Mouse (Mus musculus) heart, embryonic 14.5 days (tissue): Measurements from ENCODE around the gene Immp2l. TPM values are rescaled to one million over a fixed set of nuclear protein-coding genes. Genes with fewer than 3 reads are reported as not detected.

ENCODE experiments used
- ATAC-seq: fragments of 200-750 bp; cut with Nextera tagmentation; 2 replicates; pipeline ENCODE4 v1.8.0; 2017; ENCODE audit warnings: low read depth, moderate TSS enrichment; ENCODE audit not compliant: insufficient number of reproducible peaks, insufficient read depth, low FRiP score
- H3K27ac ChIP-seq, 2 experiments: fragments of 200-500 bp in 1 of 2; fragments of 300-500 bp in 1 of 2; sonication (generic) in 1 of 2; replicated peaks in 1 of 2; 2 replicates each; pipeline ENCODE4 v1.5.1; 2012 to 2014; ENCODE audit warnings: low read depth in 2 of 2, low read length in 2 of 2, control low read depth in 1 of 2, mild to moderate bottlenecking in 1 of 2, mixed read lengths in 1 of 2; ENCODE audit not compliant: control insufficient read depth in 1 of 2, insufficient read depth in 1 of 2
- H3K27me3 ChIP-seq: fragments of 300-500 bp; sonication (generic); 2 replicates; pipeline ENCODE4 v1.6.1; 2014; ENCODE audit warnings: mild to moderate bottlenecking, low read length, control low read depth; ENCODE audit not compliant: control insufficient read depth, insufficient read depth
- H3K36me3 ChIP-seq: fragments of 300-500 bp; sonication (generic); 2 replicates; pipeline ENCODE4 v1.6.1; 2014; ENCODE audit warnings: mild to moderate bottlenecking, control low read depth, low read length, mixed read lengths; ENCODE audit not compliant: control insufficient read depth, insufficient read depth
- H3K4me1 ChIP-seq, 2 experiments: fragments of 200-500 bp in 1 of 2; fragments of 300-500 bp in 1 of 2; sonication (generic) in 1 of 2; 2 replicates each; pipeline ENCODE4 v1.6.1; 2012 to 2014; ENCODE audit warnings: low read length in 2 of 2, control low read depth in 1 of 2, mixed read lengths in 1 of 2; ENCODE audit not compliant: control insufficient read depth in 2 of 2, insufficient read depth in 2 of 2
- H3K4me2 ChIP-seq: fragments of 300-500 bp; sonication (generic); 2 replicates; pipeline ENCODE4 v1.6.1; 2014; ENCODE audit warnings: mild to moderate bottlenecking, low read length
- H3K4me3 ChIP-seq, 2 experiments: fragments of 200-500 bp in 1 of 2; fragments of 300-500 bp in 1 of 2; sonication (generic) in 1 of 2; 2 replicates each; pipeline ENCODE4 v1.5.1; 2012 to 2014; ENCODE audit warnings: low read length in 2 of 2, mild to moderate bottlenecking in 2 of 2, control low read depth in 1 of 2, low read depth in 1 of 2, moderate library complexity in 1 of 2; ENCODE audit not compliant: control insufficient read depth in 1 of 2, insufficient read depth in 1 of 2
- H3K9ac ChIP-seq: fragments of 300-500 bp; sonication (generic); 2 replicates; pipeline ENCODE4 v1.6.1; 2014; ENCODE audit warnings: mild to moderate bottlenecking, low read length
- H3K9me3 ChIP-seq: fragments of 300-500 bp; sonication (generic); 2 replicates; pipeline ENCODE4 v1.6.1; 2016; ENCODE audit warnings: low read length, control low read depth; ENCODE audit not compliant: control insufficient read depth
- WGBS: fragments of 180-500 bp; shearing (Covaris S2); extraction: QIAGEN DNeasy Blood & Tissue Kit; methylation state at CpG from one replicate; pipeline ENCODE4 v1.1.7; 2014; 5-methylcytosine and 5-hydroxymethylcytosine counted together
- polyA plus RNA-seq: library from polyadenylated mRNA; unstranded; fragments of >200 nt; fragmentation: Nextera tagmentation; extraction: Ambion mirVana; gene quantifications from 2 replicates; pipeline ENCODE4 v1.2.1, GENCODE M21; 2014

The Immp2l gene
- polyA plus RNA-seq, 1 experiment from 2014 or later: 11.4 TPM

DNA sequence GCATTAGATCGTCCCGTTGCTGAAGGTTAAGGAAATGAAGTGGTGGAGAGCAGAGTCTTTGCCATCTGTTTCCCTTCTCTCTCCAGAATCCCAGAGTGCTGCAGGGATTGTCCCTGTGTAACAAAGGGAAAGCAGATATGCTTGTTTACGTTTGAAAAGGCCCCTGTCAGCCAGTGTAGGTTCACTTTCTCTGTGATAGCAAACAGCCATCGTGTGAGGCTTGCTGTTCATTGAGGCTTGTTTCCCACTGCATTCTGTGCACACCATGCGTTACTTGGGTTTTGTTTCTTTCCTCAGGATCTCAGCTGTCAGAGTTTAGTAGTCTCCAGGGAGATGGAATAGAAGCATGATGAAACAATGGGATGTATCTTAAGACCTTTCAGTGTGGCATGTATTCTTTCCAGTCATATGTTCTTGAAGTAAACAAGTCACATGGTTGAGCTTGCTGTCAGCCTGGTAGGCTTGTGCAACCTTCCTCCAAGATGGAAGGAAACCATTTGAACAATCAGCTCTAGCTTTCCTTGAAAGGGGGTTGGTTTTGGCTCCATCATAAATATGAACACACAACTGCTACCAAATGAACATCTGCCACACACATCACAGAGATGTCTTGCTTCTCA lies 623.2 kb downstream of the Immp2l start:
- no peak overlapping the region for H3K4me2 ChIP-seq
- no peaks in the 10 kb centered on the region; a peak in 2 of 4 replicates for H3K4me1 ChIP-seq
- H3K9ac ChIP-seq: no peak overlapping the region
- 16% methylated on average over 5 of the region's 5 CpGs for WGBS
- H3K4me3 ChIP-seq: no peak overlapping the region
- H3K27me3 ChIP-seq: no peaks in the 10 kb centered on the region
- no peaks in the 10 kb centered on the region for H3K36me3 ChIP-seq
- H3K9me3 ChIP-seq: no peaks in the 10 kb centered on the region
- no peak for ATAC-seq
- H3K27ac ChIP-seq: no peak overlapping the region

DNA sequence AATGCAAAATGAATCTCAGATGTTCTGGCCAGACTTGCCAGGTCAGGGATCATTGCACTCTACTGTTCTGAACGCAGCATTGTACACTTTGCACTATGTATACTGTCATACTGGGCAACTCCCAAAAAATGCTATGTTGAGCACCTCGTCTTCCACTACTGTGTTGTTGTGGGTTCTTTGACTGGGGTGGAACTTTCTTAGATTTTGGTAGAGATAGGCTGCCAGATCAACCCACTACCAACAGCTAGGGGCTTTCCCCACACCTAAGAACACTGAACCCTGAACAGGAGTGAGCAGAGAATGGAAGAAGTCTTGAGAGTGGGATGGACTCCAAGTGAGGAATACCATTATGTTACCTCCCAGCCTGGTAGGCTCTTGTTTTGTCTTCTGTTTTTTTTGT lies 623.8 kb downstream of the Immp2l start:
- Histone ChIP-seq H3K9me3 (no peaks in the 10 kb centered on the region), H3K27ac (no peak overlapping the region), H3K36me3 (no peaks in the 10 kb centered on the region), H3K4me3 (no peak overlapping the region), H3K4me2 (no peak overlapping the region), H3K4me1 (no peaks in the 10 kb centered on the region; a peak in 2 of 4 replicates), H3K9ac (no peak overlapping the region), H3K27me3 (no peaks in the 10 kb centered on the region)
- ATAC-seq: no peak
- 87% methylated on average over 2 of the region's 2 CpGs for WGBS

DNA sequence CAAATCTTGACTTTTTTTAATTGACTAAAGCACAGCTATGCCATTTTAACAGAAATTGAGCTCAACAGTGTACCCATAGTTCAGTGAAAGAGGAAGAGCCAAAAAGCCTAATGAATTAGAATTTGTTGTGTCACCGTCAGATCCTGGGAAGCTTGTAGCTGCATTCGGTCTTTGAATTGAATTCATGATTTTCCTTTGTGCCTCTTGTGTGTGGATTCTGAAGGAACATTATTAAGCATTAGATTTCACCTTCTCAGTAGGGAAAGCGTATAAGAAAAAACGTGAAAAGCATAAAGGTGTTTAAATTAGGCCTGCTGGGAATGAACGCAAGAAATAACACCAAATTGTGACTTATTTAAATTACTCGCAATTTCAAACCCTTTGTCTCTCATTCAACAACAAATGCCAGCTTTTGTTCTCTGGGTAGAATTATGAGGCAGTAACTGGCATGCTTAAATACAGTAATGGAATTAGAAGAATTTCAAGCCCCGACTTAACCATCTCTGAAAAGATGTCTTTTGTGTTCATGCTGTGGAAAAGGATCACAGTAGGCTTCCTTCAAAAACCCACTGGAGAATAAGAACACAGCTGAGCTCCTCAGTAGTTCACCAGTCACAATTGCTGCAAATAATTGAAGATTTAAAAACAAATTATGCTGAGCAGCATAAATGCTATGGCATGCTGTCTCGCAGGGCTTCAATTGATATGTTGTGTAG lies 626.1 kb downstream of the Immp2l start:
- no peaks in the 10 kb centered on the region for H3K27me3 ChIP-seq
- ATAC-seq: no peak
- no peaks in the 10 kb centered on the region for H3K36me3 ChIP-seq
- H3K9me3 ChIP-seq: no peaks in the 10 kb centered on the region
- H3K4me2 ChIP-seq: no peak overlapping the region
- WGBS: 80% methylated on average over 8 of the region's 8 CpGs
- H3K27ac ChIP-seq: no peak overlapping the region
- no peak overlapping the region for H3K4me3 ChIP-seq
- no peaks in the 10 kb centered on the region; a peak in 2 of 4 replicates for H3K4me1 ChIP-seq
- no peak overlapping the region for H3K9ac ChIP-seq

DNA sequence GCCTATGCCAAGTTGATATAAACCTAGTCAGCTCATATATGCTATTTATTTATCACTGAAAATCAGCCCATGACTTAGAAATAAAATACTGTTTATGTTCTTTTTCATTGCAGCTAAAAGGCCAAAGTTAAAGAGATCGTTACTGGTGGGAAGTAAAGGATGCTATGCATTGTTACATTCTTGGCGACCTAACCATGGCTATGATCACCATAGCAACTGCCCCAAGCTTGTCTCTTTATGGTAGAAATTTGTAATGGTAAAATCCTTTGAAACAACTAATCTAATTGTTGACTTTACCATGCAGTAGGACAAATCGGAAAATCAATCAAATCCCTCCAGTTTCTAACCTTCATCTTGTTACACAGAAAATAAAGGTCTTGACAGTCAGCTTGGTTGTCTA lies 644.4 kb downstream of the Immp2l start:
- no peak overlapping the region for H3K9ac ChIP-seq
- no peaks in the 10 kb centered on the region for H3K36me3 ChIP-seq
- 85% methylated on average over 3 of the region's 3 CpGs for WGBS
- ATAC-seq: no peak
- H3K27ac ChIP-seq: no peak overlapping the region
- no peaks in the 10 kb centered on the region for H3K9me3 ChIP-seq
- no peaks in the 10 kb centered on the region for H3K27me3 ChIP-seq
- no peaks in the 10 kb centered on the region for H3K4me1 ChIP-seq
- H3K4me2 ChIP-seq: no peak overlapping the region
- H3K4me3 ChIP-seq: no peak overlapping the region

DNA sequence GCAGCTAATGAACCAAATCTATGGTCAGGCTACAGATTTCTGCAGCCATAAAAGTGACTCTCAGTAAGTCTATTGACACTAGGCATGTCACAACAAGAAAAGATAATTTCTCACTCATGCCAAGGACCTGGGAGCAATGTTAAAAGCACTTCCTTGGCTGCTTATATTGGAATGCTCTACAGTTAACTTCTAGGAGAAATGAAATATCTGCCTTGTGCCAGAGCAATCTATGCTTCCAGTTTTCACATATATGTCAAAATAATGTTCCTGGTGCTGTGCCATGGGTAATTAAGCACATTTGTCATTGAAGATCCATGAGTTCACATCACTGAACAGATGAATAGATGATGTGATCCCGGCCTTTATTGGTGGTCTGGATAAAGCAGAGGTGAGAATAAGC lies 645.6 kb downstream of the Immp2l start:
- Histone ChIP-seq H3K9me3 (no peaks in the 10 kb centered on the region), H3K27ac (no peak overlapping the region), H3K4me1 (no peaks in the 10 kb centered on the region), H3K36me3 (no peaks in the 10 kb centered on the region), H3K4me3 (no peak overlapping the region), H3K4me2 (no peak overlapping the region), H3K27me3 (no peaks in the 10 kb centered on the region), H3K9ac (no peak overlapping the region)
- WGBS: 62% methylated on average over 1 of the region's 1 CpGs
- no peak for ATAC-seq

DNA sequence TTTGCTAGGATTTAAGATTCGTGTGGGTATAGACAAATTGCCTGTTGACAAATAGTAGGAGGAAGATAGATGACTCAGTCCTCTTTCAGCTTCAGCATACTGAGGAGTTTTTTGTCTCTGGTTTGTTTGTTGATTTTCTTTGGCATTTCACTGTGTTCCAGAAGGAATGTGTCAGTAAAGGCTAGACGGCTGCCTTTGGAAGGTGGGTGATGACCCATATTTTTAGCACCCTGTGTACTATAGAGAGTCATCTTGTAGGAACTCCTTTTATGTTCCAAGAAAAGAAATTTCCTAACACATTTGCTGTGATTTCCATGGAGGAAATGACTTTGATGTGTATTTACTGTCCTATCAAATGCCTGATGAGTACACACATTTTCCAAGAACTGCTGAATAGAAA lies 651.0 kb downstream of the Immp2l start:
- ATAC-seq: no peak

DNA sequence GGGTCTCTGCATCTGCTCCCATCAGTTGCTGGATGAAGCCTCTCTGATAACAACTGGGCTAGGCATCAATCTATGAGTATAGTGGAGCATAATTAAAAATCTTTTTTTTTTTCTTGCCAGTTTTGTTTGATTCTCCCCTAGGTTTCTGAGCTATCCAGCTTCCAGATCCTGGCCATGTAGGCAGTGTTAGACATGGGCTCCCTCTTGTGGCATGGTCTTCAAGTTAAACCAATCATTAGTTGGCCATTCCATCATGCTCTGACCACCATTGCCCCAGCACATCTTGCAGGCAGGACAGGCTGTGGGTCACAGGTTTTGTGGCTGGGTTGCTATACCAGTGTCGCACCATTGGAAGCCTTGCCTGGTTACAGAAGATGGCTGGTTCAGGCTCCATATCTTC lies 656.3 kb downstream of the Immp2l start:
- H3K9me3 ChIP-seq: no peaks in the 10 kb centered on the region
- H3K4me2 ChIP-seq: no peak overlapping the region
- WGBS: 79% methylated on average over 1 of the region's 1 CpGs
- no peaks in the 10 kb centered on the region for H3K4me1 ChIP-seq
- no peaks in the 10 kb centered on the region for H3K36me3 ChIP-seq
- no peak overlapping the region for H3K27ac ChIP-seq
- no peak overlapping the region for H3K9ac ChIP-seq
- no peak for ATAC-seq
- H3K4me3 ChIP-seq: no peak overlapping the region
- no peaks in the 10 kb centered on the region for H3K27me3 ChIP-seq

More for the DNA sequence above, 651.0 kb downstream of the Immp2l start:
- Histone ChIP-seq H3K9me3 (no peaks in the 10 kb centered on the region), H3K27me3 (no peaks in the 10 kb centered on the region), H3K36me3 (no peaks in the 10 kb centered on the region), H3K4me1 (no peaks in the 10 kb centered on the region), H3K4me3 (no peak overlapping the region), H3K4me2 (no peak overlapping the region), H3K9ac (no peak overlapping the region), H3K27ac (no peak overlapping the region)
- 48% methylated on average over 2 of the region's 2 CpGs for WGBS

DNA sequence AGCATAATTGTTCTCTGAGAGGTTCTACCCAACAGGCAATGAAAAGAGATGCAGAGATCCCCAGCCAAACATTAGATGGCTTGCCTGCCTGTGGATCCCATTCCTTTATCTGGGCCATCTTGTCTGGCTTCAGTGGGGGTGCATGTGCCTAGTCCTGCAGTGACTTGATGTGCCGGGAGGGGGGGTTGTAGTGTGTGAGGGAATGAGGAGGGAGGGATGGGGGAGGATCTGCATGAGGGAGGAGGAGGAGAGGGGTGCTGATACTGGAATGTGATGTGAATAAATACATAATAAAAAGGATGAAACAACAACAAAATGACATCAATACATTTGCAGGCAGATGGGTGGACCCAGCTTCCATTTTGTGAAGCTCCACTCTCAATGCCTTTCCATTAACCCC lies 658.3 kb downstream of the Immp2l start:
- Histone ChIP-seq H3K9me3 (no peaks in the 10 kb centered on the region), H3K27me3 (no peaks in the 10 kb centered on the region), H3K4me2 (no peak overlapping the region), H3K36me3 (no peaks in the 10 kb centered on the region), H3K9ac (no peak overlapping the region), H3K4me3 (no peak overlapping the region), H3K27ac (no peak overlapping the region), H3K4me1 (no peaks in the 10 kb centered on the region)
- ATAC-seq: no peak
- 64% methylated on average over 1 of the region's 1 CpGs for WGBS
